Mouse (Mus musculus) frontal cortex, postnatal 14 days (tissue): ENCODE measurements around the gene Ipmk.

Experiments
- DNase-seq, 2 experiments: peaks; one replicate each; pipeline ENCODE4 v3.0.0; 2022; ENCODE audit warnings: low spot score in 2 of 2

Ipmk gene

GRCm38 (mm10) chr10:71347509-71347949 is at the start of gene Ipmk:
Ipmk (plus strand) TSS chr10:71347763.
- DNase-seq = peak; percentile 96 to 99

GRCm38 (mm10) chr10:71300161-71300560 is 47.4 kb upstream of the Ipmk start:
- DNase-seq = no peak

- DNase-seq = no peak
Observed at GRCm38 (mm10) chr10:71302490-71302889, 45.1 kb upstream of the Ipmk start.

- DNase-seq = no peak
Observed at GRCm38 (mm10) chr10:71306190-71306589, 41.4 kb upstream of the Ipmk start.

- DNase-seq = no peak
Observed at GRCm38 (mm10) chr10:71306759-71307158, 40.8 kb upstream of the Ipmk start.

- DNase-seq = no peak
Observed at GRCm38 (mm10) chr10:71308199-71308598, 39.4 kb upstream of the Ipmk start.

GRCm38 (mm10) chr10:71310288-71310687 is 37.3 kb upstream of the Ipmk start:
- no peak for DNase-seq

- DNase-seq = no peak
Observed at GRCm38 (mm10) chr10:71314596-71314995, 33.0 kb upstream of the Ipmk start.

- DNase-seq = no peak
Observed at GRCm38 (mm10) chr10:71316056-71316455, 31.5 kb upstream of the Ipmk start.

- no peak for DNase-seq
Observed at GRCm38 (mm10) chr10:71316497-71316896, 31.1 kb upstream of the Ipmk start.

GRCm38 (mm10) chr10:71323669-71324068 is 23.9 kb upstream of the Ipmk start:
- no peak for DNase-seq

- DNase-seq = no peak
Observed at GRCm38 (mm10) chr10:71326123-71326522, 21.4 kb upstream of the Ipmk start.

GRCm38 (mm10) chr10:71326789-71327188 is 20.8 kb upstream of the Ipmk start:
- DNase-seq = peak; percentile 38 to 75

GRCm38 (mm10) chr10:71327386-71327785 is 20.2 kb upstream of the Ipmk start:
- DNase-seq = no peak

GRCm38 (mm10) chr10:71328382-71328781 is 19.2 kb upstream of the Ipmk start:
- DNase-seq = no peak

- DNase-seq = no peak
Observed at GRCm38 (mm10) chr10:71328870-71329269, 18.7 kb upstream of the Ipmk start.

- no peak for DNase-seq
Observed at GRCm38 (mm10) chr10:71329295-71329694, 18.3 kb upstream of the Ipmk start.

GRCm38 (mm10) chr10:71330070-71330469 is 17.5 kb upstream of the Ipmk start:
- DNase-seq = no peak

- no peak for DNase-seq
Observed at GRCm38 (mm10) chr10:71331908-71332307, 15.7 kb upstream of the Ipmk start.

- DNase-seq = no peak
Observed at GRCm38 (mm10) chr10:71332376-71332775, 15.2 kb upstream of the Ipmk start.

- no peak for DNase-seq
Observed at GRCm38 (mm10) chr10:71332859-71333258, 14.7 kb upstream of the Ipmk start.

- DNase-seq = no peak
Observed at GRCm38 (mm10) chr10:71337733-71338132, 9.8 kb upstream of the Ipmk start.

- no peak for DNase-seq
Observed at GRCm38 (mm10) chr10:71338156-71338905, 9.2 kb upstream of the Ipmk start.

GRCm38 (mm10) chr10:71339463-71339862 is 8.1 kb upstream of the Ipmk start:
- no peak for DNase-seq
